Mouse (Mus musculus) liver, embryonic 11.5 days (tissue): Measurements from ENCODE around the gene Bbs9. TPM values are rescaled to one million over a fixed set of nuclear protein-coding genes. Genes with fewer than 3 reads are reported as not detected.

Experiments
- ATAC-seq: fragments of 200-750 bp; cut with Nextera tagmentation; replicated peaks from 2 replicates; pipeline ENCODE4 v1.8.0; 2017; ENCODE audit warnings: moderate number of reproducible peaks, mild to moderate bottlenecking, moderate TSS enrichment, moderate library complexity; ENCODE audit not compliant: low FRiP score
- DNase-seq: peaks from one replicate; pipeline ENCODE4 v3.0.0-alpha.2; 2017; ENCODE audit warnings: low spot score
- H3K27ac ChIP-seq: fragments of 300-500 bp; sonication (generic); 2 replicates; pipeline ENCODE4 v1.5.1; 2014; ENCODE audit warnings: mild to moderate bottlenecking, low read depth, low read length, control low read depth
- H3K27me3 ChIP-seq: fragments of 300-500 bp; sonication (generic); replicated peaks from 2 replicates; pipeline ENCODE4 v1.6.1; 2014; ENCODE audit warnings: low read length, mixed read lengths; ENCODE audit not compliant: control insufficient read depth, insufficient read depth
- H3K36me3 ChIP-seq: fragments of 300-500 bp; sonication (generic); 2 replicates; pipeline ENCODE4 v1.6.1; 2014; ENCODE audit warnings: mild to moderate bottlenecking, low read length, moderate library complexity, mixed read lengths; ENCODE audit not compliant: control insufficient read depth, insufficient read depth
- H3K4me1 ChIP-seq: fragments of 300-500 bp; sonication (generic); replicated peaks from 2 replicates; pipeline ENCODE4 v1.6.1; 2014; ENCODE audit warnings: low read length, mixed read lengths; ENCODE audit not compliant: control insufficient read depth, insufficient read depth
- H3K4me2 ChIP-seq: fragments of 300-500 bp; sonication (generic); 2 replicates; pipeline ENCODE4 v1.6.1; 2014; ENCODE audit warnings: mild to moderate bottlenecking, control low read depth, moderate library complexity
- H3K4me3 ChIP-seq: fragments of 300-500 bp; sonication (generic); 2 replicates; pipeline ENCODE4 v1.5.1; 2014; ENCODE audit warnings: low read depth, low read length, control low read depth
- H3K9ac ChIP-seq: fragments of 300-500 bp; sonication (generic); 2 replicates; pipeline ENCODE4 v1.6.1; 2014; ENCODE audit warnings: low read depth, low read length, control low read depth
- H3K9me3 ChIP-seq: fragments of 300-500 bp; sonication (generic); 2 replicates; pipeline ENCODE4 v1.6.1; 2016; ENCODE audit warnings: low read length, inconsistent platforms, mixed read lengths; ENCODE audit not compliant: control insufficient read depth
- WGBS: fragments of 180-500 bp; shearing (Covaris S2); extraction: QIAGEN DNeasy Blood & Tissue Kit; methylation state at CpG from one replicate; pipeline ENCODE4 v1.1.7; 2014; 5-methylcytosine and 5-hydroxymethylcytosine counted together
- polyA plus RNA-seq: library from polyadenylated mRNA; unstranded; fragments of >200 nt; fragmentation: Nextera tagmentation; extraction: Ambion mirVana; gene quantifications from 2 replicates; pipeline ENCODE4 v1.2.1, GENCODE M21; 2014

Gene Bbs9
- polyA plus RNA-seq, 1 experiment from 2014 or later: 8.7 TPM

DNA sequence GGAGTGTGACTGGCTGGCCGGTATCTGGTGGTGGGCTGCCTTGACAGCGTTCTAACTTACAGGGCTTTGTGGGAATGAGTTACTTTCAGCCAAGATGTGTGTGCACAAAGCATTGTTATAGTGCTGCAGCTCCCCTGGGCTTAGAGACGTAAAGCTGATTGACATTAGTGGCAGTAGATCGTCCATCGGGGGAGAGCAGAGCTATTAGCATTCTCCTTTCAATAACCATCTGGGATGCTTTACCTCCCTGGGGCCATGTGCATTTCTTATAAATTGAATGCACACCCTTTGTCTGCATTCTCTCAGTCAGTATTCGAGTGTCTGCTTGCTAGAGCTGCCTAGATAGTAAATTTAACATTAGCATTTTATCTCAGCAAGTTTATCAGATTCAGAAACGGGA, 214.7 kb downstream of the Bbs9 start:
- Histone ChIP-seq H3K4me3 (no peak overlapping the region), H3K9ac (no peak overlapping the region), H3K9me3 (no peaks in the 10 kb centered on the region), H3K4me1 (no peaks in the 10 kb centered on the region; the same call in 1 of the 2 replicates), H3K4me2 (no peak overlapping the region), H3K36me3 (no peaks in the 10 kb centered on the region), H3K27me3 (no peaks in the 10 kb centered on the region), H3K27ac (no peak overlapping the region)
- DNase-seq: no peak
- ATAC-seq: no peak
- 77% methylated on average over 7 of the region's 7 CpGs for WGBS

- WGBS: 75% methylated on average over 4 of the region's 4 CpGs
- no peaks in the 10 kb centered on the region for H3K4me1 ChIP-seq
- DNase-seq: no peak
- no peaks in the 10 kb centered on the region for H3K36me3 ChIP-seq
- H3K9ac ChIP-seq: no peak overlapping the region
- H3K4me2 ChIP-seq: no peak overlapping the region
- H3K27me3 ChIP-seq: no peaks in the 10 kb centered on the region
- H3K4me3 ChIP-seq: no peak overlapping the region
- no peak overlapping the region for H3K27ac ChIP-seq
- no peaks in the 10 kb centered on the region for H3K9me3 ChIP-seq
- no peak for ATAC-seq
Observed at GRCm38 (mm10) chr9:22695392-22695791, 219.9 kb downstream of the Bbs9 start.

- Histone ChIP-seq H3K4me2 (no peak overlapping the region), H3K9ac (no peak overlapping the region)
Observed at GRCm38 (mm10) chr9:22696809-22697374, 221.4 kb downstream of the Bbs9 start.

DNA sequence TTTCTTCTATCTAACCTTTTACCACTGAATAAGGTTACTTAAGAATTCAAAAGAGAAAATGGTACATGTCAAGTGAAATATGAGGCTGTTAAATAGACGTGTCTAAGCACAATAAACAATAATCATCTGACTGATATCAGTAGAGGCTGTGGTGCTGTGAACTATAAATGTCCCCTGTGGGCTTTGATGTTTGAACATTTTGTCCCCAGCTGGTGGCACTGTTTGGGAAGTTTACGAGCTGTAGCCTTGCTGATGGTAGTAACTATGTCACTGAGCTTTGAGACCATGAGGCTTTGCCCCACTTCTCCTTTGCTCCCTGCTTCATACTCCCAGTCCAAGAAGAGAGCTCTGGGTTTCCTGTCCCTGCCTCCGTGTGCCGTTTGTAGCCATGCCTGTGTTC, 222.3 kb downstream of the Bbs9 start:
- Histone ChIP-seq H3K4me3 (no peak overlapping the region), H3K27me3 (no peaks in the 10 kb centered on the region), H3K4me1 (no peaks in the 10 kb centered on the region; the same call in 1 of the 2 replicates), H3K27ac (no peak overlapping the region), H3K9me3 (no peaks in the 10 kb centered on the region), H3K9ac (no peak overlapping the region), H3K36me3 (no peaks in the 10 kb centered on the region), H3K4me2 (no peak overlapping the region)
- DNase-seq: no peak
- no peak for ATAC-seq
- 66% methylated on average over 4 of the region's 4 CpGs for WGBS

More at GRCm38 (mm10) chr9:22696809-22697374, 221.4 kb downstream of the Bbs9 start:
- Histone ChIP-seq H3K4me3 (no peak overlapping the region), H3K36me3 (no peaks in the 10 kb centered on the region), H3K27me3 (no peaks in the 10 kb centered on the region), H3K27ac (no peak overlapping the region), H3K9me3 (no peaks in the 10 kb centered on the region), H3K4me1 (no peaks in the 10 kb centered on the region)
- no peak for ATAC-seq
- 88% methylated on average over 7 of the region's 7 CpGs for WGBS
- DNase-seq: no peak

DNA sequence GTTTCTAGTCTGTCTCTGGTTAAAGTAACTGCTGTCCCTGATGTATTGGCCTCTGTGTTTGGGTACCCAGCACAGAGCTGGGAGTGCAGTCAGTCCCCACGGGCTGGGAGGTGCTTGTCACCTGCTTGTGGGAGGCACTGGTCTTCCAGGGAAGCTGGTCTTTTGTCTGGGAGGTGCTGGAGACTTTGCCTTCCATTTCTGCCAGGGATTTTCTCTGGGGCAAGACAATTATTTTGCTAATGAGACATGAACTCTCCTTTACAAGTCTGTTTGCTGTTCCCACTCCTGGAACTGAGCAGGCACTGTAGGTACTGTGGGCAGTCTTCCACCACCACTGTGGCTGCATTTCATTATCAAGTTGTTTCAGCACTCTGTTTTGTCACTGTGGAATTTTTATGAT, 223.0 kb downstream of the Bbs9 start:
- Histone ChIP-seq H3K4me2 (no peak overlapping the region), H3K4me3 (no peak overlapping the region), H3K27me3 (no peaks in the 10 kb centered on the region), H3K4me1 (no peaks in the 10 kb centered on the region; the same call in 1 of the 2 replicates), H3K36me3 (no peaks in the 10 kb centered on the region), H3K9me3 (no peaks in the 10 kb centered on the region), H3K9ac (no peak overlapping the region), H3K27ac (no peak overlapping the region)
- no peak for DNase-seq
- 38% methylated on average over 1 of the region's 1 CpGs for WGBS
- ATAC-seq: no peak

GRCm38 (mm10) chr9:22702065-22702611, 226.6 kb downstream of the Bbs9 start:
- Histone ChIP-seq H3K4me2 (no peak overlapping the region), H3K36me3 (no peaks in the 10 kb centered on the region), H3K4me3 (no peak overlapping the region), H3K9me3 (no peaks in the 10 kb centered on the region), H3K9ac (no peak overlapping the region), H3K4me1 (no peaks in the 10 kb centered on the region; the same call in 1 of the 2 replicates), H3K27ac (no peak overlapping the region), H3K27me3 (no peaks in the 10 kb centered on the region)
- no peak for ATAC-seq
- DNase-seq: no peak
- 60% methylated on average over 1 of the region's 1 CpGs for WGBS

DNA sequence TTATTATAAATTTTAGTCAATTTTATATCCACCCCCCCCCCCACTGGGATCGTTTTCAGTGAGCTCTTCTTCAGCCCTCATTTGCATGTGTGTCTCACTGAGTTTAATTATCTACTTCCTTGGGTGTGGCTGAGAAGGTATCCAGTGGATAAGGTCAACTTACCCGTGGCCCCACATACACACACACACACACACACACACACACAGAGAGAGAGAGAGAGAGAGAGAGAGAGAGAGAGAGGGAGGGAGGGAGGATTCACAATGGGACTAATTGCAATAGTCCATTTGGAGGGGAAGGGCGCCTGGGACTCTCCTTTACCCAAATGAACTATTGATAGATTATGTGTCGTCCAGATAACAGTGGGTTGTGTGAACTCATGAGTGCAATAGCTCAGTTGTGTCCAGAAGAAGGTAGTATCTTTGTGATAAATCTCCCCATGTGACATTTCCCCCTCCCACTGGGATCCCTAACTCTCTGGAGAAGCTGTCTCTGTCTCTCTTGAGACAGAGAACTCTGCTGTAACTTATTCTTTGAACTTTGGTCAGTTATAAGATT, 227.4 kb downstream of the Bbs9 start:
- Histone ChIP-seq H3K27ac (no peak overlapping the region), H3K27me3 (no peaks in the 10 kb centered on the region), H3K9ac (no peak overlapping the region), H3K4me2 (no peak overlapping the region), H3K4me3 (no peak overlapping the region), H3K9me3 (no peaks in the 10 kb centered on the region), H3K4me1 (no peaks in the 10 kb centered on the region; the same call in 1 of the 2 replicates), H3K36me3 (no peaks in the 10 kb centered on the region)
- DNase-seq: no peak
- ATAC-seq: no peak
- 62% methylated on average over 4 of the region's 4 CpGs for WGBS

- Histone ChIP-seq H3K4me3 (no peak overlapping the region), H3K4me2 (no peak overlapping the region), H3K36me3 (no peaks in the 10 kb centered on the region), H3K9ac (no peak overlapping the region), H3K27ac (no peak overlapping the region), H3K9me3 (no peaks in the 10 kb centered on the region), H3K27me3 (no peaks in the 10 kb centered on the region), H3K4me1 (no peaks in the 10 kb centered on the region; the same call in 1 of the 2 replicates)
- 82% methylated on average over 2 of the region's 2 CpGs for WGBS
- DNase-seq (no peak), ATAC-seq (no peak)
Observed at GRCm38 (mm10) chr9:22703541-22703940, 228.0 kb downstream of the Bbs9 start.
